8 mouse cellular contexts compared by ENCODE assay signal in the genomic region with DNA sequence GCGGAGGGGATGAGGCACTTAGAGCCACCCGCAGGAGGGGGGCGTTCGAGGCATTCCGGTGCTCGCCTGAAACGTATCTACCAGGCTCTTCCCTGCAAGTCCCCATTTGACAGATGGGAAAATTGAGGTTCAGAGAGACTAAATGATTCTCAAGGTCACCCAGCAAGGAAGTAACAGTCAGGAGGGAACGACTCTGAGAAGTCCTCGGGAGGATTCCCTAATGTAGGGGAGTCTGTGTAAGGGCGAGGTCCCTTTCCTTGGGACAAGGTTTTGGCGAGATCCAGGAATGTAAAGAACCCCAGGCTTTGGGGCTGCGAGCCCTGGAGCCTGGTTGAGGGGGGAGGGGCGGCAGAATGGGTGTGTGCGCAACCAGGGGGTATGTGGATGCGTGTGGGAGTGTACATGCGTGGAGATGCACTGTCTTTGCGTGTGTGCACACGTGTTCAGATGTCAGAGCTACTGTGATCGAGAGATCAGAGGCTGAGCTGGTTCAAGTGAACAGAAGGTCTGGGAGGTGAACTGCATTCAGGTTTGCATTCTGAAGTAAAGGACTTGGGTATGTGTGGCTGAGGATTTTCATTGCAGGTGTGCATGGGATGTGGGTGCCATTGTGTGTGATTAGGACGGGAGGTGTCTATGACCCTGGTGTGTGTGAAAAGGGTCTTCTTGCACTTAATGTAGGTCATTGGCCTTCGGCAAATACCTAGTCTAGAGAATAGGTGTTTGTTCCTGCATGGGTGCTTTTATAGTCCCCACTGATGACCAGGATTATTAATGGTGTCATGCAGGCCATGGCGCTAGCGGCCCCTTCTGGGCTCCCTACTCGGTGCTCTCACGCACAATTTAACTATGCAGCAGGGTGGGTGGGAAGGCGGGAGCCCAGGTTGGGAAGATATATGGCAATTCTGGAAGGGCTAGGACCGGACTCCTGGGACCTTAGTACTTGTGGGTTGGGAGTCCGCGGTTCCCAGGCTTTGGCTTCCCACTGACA. TPM values are rescaled to one million over a fixed set of nuclear protein-coding genes. Genes with fewer than 3 reads are reported as not detected.
A peak's percentile ranks its signal among the peaks of the same experiment; 100 is the strongest.
DNase-seq lines count a peak whose midpoint lies in the region; ATAC-seq and TF ChIP-seq lines count a peak whose summit lies in the region.

No protein-coding gene starts in this region.

- H3K4me2 ChIP-seq in forebrain, embryonic 14.5 days (ENCODE audit: low read length) = peak overlapping the region; percentile 99
- H3K4me2 ChIP-seq in kidney, postnatal 0 days (ENCODE audit: low read length) = peak overlapping the region; percentile 91
- peak overlapping the region; percentile 97 for H3K4me2 ChIP-seq in midbrain, embryonic 15.5 days

- H3K27ac ChIP-seq in forebrain, embryonic 14.5 days (ENCODE audit: low read depth, low read length) = peak overlapping the region; percentile 21; the same call in 1 of the 2 replicates
- H3K27ac ChIP-seq in kidney, postnatal 0 days = peak overlapping the region; percentile 75; the same call in 1 of the 2 replicates
- H3K27ac ChIP-seq in midbrain, embryonic 15.5 days = no peak overlapping the region

- peak; percentile 30 to 43 for DNase-seq in cerebellum, adult 18-20 months
- no peak for DNase-seq in cerebellum, postnatal 4 days (ENCODE audit: low spot score in 2 of 2)
- peak; percentile 86 for DNase-seq in CD4-positive, CD25-positive, alpha-beta regulatory T cell, adult 2 months (ENCODE audit: low read depth, low spot score)
- no peak for DNase-seq in forebrain, embryonic 14.5 days (ENCODE audit: low spot score)
- DNase-seq in kidney, postnatal 0 days (ENCODE audit: low spot score) = no peak
- DNase-seq in cerebellum, postnatal 36 days = no peak

- peaks cover 17% of the 10 kb centered on the region for H3K4me1 ChIP-seq in forebrain, embryonic 14.5 days (ENCODE audit: control insufficient read depth, insufficient read depth, low read length)
- peaks cover 32% of the 10 kb centered on the region for H3K4me1 ChIP-seq in kidney, postnatal 0 days (replicated peaks; ENCODE audit: insufficient read depth, low read length)
- H3K4me1 ChIP-seq in midbrain, embryonic 15.5 days = peaks cover 34% of the 10 kb centered on the region

- ATAC-seq in forebrain, embryonic 14.5 days = no peak
- ATAC-seq in kidney, postnatal 0 days (replicated peaks; ENCODE audit: low FRiP score, low read depth) = peak; percentile 12; the same call in 1 of the 2 replicates
- ATAC-seq in midbrain, embryonic 15.5 days (replicated peaks) = 0 out of 2 replicates have a peak, but pooled peaks have one; percentile 25
- ATAC-seq in granulocyte monocyte progenitor cell, adult 5-6 weeks (replicated peaks; ENCODE audit: poor library complexity, severe bottlenecking) = no peak

- H3K4me3 ChIP-seq in forebrain, embryonic 14.5 days (ENCODE audit: low read depth, low read length) = peak overlapping the region; percentile 64
- H3K4me3 ChIP-seq in kidney, postnatal 0 days (replicated peaks; ENCODE audit: low read depth, low read length) = peak overlapping the region; percentile 52
- H3K4me3 ChIP-seq in midbrain, embryonic 15.5 days = peak overlapping the region; percentile 56

- H3K36me3 ChIP-seq in forebrain, embryonic 14.5 days (ENCODE audit: control insufficient read depth, insufficient read depth, low read length) = no peaks in the 10 kb centered on the region
- no peaks in the 10 kb centered on the region for H3K36me3 ChIP-seq in kidney, postnatal 0 days (ENCODE audit: insufficient read depth, low read length)
- H3K36me3 ChIP-seq in midbrain, embryonic 15.5 days (replicated peaks) = no peaks in the 10 kb centered on the region

- 3% methylated on average over 29 of the region's 29 CpGs for WGBS in forebrain, embryonic 14.5 days
- 2% methylated on average over 29 of the region's 29 CpGs for WGBS in kidney, postnatal 0 days
- WGBS in midbrain, embryonic 15.5 days = 4% methylated on average over 29 of the region's 29 CpGs

- TF ChIP-seq CTCF in kidney, postnatal 0 days (IDR thresholded peaks at IDR 0.05; ENCODE audit: low read depth) = peak; percentile 38; the same call in 1 of the 2 replicates

- H3K9me3 ChIP-seq in forebrain, embryonic 14.5 days (replicated peaks; ENCODE audit: control insufficient read depth, low read length) = no peaks in the 10 kb centered on the region
- no peaks in the 10 kb centered on the region for H3K9me3 ChIP-seq in kidney, postnatal 0 days (replicated peaks; ENCODE audit: low read length)
- H3K9me3 ChIP-seq in midbrain, embryonic 15.5 days = no peaks in the 10 kb centered on the region

- peaks cover 17% of the 10 kb centered on the region; the same call in 1 of the 2 replicates for H3K27me3 ChIP-seq in forebrain, embryonic 14.5 days (replicated peaks; ENCODE audit: control insufficient read depth, insufficient read depth, low read length)
- no peaks in the 10 kb centered on the region for H3K27me3 ChIP-seq in kidney, postnatal 0 days (ENCODE audit: insufficient read depth, low read length)
- H3K27me3 ChIP-seq in midbrain, embryonic 15.5 days (replicated peaks) = 0 out of 2 replicates have a peak, but pooled peaks cover 3% of the 10 kb centered on the region

- H3K9ac ChIP-seq in forebrain, embryonic 14.5 days (ENCODE audit: low read length) = peak overlapping the region; percentile 75
- H3K9ac ChIP-seq in kidney, postnatal 0 days (ENCODE audit: low read depth, low read length) = peak overlapping the region; percentile 67
- peak overlapping the region; percentile 68 for H3K9ac ChIP-seq in midbrain, embryonic 15.5 days

RNA-seq across cellular contexts. Expression of a gene that starts 1.3 kb away (rescaled TPM):
- 28.6 and 30.7 TPM in 2 replicates for polyA plus RNA-seq in forebrain, embryonic 14.5 days (2014; fragmentation: Nextera tagmentation; extraction: Ambion mirVana)
- 97.5 and 116 TPM in 2 replicates for polyA plus RNA-seq in kidney, postnatal 0 days (2015; fragmentation: Nextera tagmentation; extraction: Ambion mirVana)
- polyA plus RNA-seq in midbrain, embryonic 15.5 days (2015; fragmentation: Nextera tagmentation; extraction: Ambion mirVana) = 73.1 and 93.6 TPM in 2 replicates
- total RNA-seq in granulocyte monocyte progenitor cell, adult 5-6 weeks (2014; fragmentation: Nextera tagmentation) = 279 and 345 TPM in 2 replicates
- 308 and 310 TPM in 2 replicates for total RNA-seq in granulocyte monocyte progenitor cell, adult 5-6 weeks (2017)

RNA-seq across cellular contexts. Expression of a gene that starts 16.2 kb away (rescaled TPM):
- polyA plus RNA-seq in forebrain, embryonic 14.5 days (2014; fragmentation: Nextera tagmentation; extraction: Ambion mirVana) = 1.3 and 3.0 TPM in 2 replicates
- polyA plus RNA-seq in kidney, postnatal 0 days (2015; fragmentation: Nextera tagmentation; extraction: Ambion mirVana) = 24.5 and 25.8 TPM in 2 replicates
- 5.9 and 9.5 TPM in 2 replicates for polyA plus RNA-seq in midbrain, embryonic 15.5 days (2015; fragmentation: Nextera tagmentation; extraction: Ambion mirVana)
- 0.92 and 6.9 TPM in 2 replicates for total RNA-seq in granulocyte monocyte progenitor cell, adult 5-6 weeks (2014; fragmentation: Nextera tagmentation)
- total RNA-seq in granulocyte monocyte progenitor cell, adult 5-6 weeks (2017) = 0.41 TPM in 1 of 2 replicates, not detected in the other

RNA-seq across cellular contexts. Expression of a gene that starts 18.1 kb away (rescaled TPM):
- polyA plus RNA-seq in forebrain, embryonic 14.5 days (2014; fragmentation: Nextera tagmentation; extraction: Ambion mirVana) = 39.5 and 41.7 TPM in 2 replicates
- 5.9 and 6.7 TPM in 2 replicates for polyA plus RNA-seq in kidney, postnatal 0 days (2015; fragmentation: Nextera tagmentation; extraction: Ambion mirVana)
- polyA plus RNA-seq in midbrain, embryonic 15.5 days (2015; fragmentation: Nextera tagmentation; extraction: Ambion mirVana) = 44.6 and 44.9 TPM in 2 replicates
- total RNA-seq in granulocyte monocyte progenitor cell, adult 5-6 weeks (2014; fragmentation: Nextera tagmentation) = not detected in 2 replicates
- total RNA-seq in granulocyte monocyte progenitor cell, adult 5-6 weeks (2017) = not detected in 2 replicates

RNA-seq across cellular contexts. Expression of a gene that starts 36.9 kb away (rescaled TPM):
- 90.4 and 115 TPM in 2 replicates for polyA plus RNA-seq in forebrain, embryonic 14.5 days (2014; fragmentation: Nextera tagmentation; extraction: Ambion mirVana)
- 91.1 and 97.2 TPM in 2 replicates for polyA plus RNA-seq in kidney, postnatal 0 days (2015; fragmentation: Nextera tagmentation; extraction: Ambion mirVana)
- 112 and 119 TPM in 2 replicates for polyA plus RNA-seq in midbrain, embryonic 15.5 days (2015; fragmentation: Nextera tagmentation; extraction: Ambion mirVana)
- total RNA-seq in granulocyte monocyte progenitor cell, adult 5-6 weeks (2014; fragmentation: Nextera tagmentation) = 286 and 301 TPM in 2 replicates
- 187 and 209 TPM in 2 replicates for total RNA-seq in granulocyte monocyte progenitor cell, adult 5-6 weeks (2017)

RNA-seq across cellular contexts. Expression of a gene that starts 59.5 kb away (rescaled TPM):
- 6.2 and 11.2 TPM in 2 replicates for polyA plus RNA-seq in forebrain, embryonic 14.5 days (2014; fragmentation: Nextera tagmentation; extraction: Ambion mirVana)
- polyA plus RNA-seq in kidney, postnatal 0 days (2015; fragmentation: Nextera tagmentation; extraction: Ambion mirVana) = 12.2 and 13.5 TPM in 2 replicates
- 20.0 and 21.7 TPM in 2 replicates for polyA plus RNA-seq in midbrain, embryonic 15.5 days (2015; fragmentation: Nextera tagmentation; extraction: Ambion mirVana)
- 50.7 and 54.7 TPM in 2 replicates for total RNA-seq in granulocyte monocyte progenitor cell, adult 5-6 weeks (2014; fragmentation: Nextera tagmentation)
- total RNA-seq in granulocyte monocyte progenitor cell, adult 5-6 weeks (2017) = 26.1 and 30.6 TPM in 2 replicates

Comparison
In these comparisons a context has a peak if more than half of its experiments do, and no peak if none do; other contexts are left out.
1. DNase-seq: peak in cerebellum, adult 18-20 months (2 of 2) and CD4-positive, CD25-positive, alpha-beta regulatory T cell, adult 2 months (single experiment); none in cerebellum, postnatal 4 days (0 of 2), forebrain, embryonic 14.5 days (single experiment), kidney, postnatal 0 days (single experiment) and cerebellum, postnatal 36 days (0 of 2).
2. ATAC-seq: peak in kidney, postnatal 0 days (single experiment) and midbrain, embryonic 15.5 days (single experiment); none in forebrain, embryonic 14.5 days (single experiment) and granulocyte monocyte progenitor cell, adult 5-6 weeks (single experiment).
3. Peak in every context shown above with its lines, with median percentiles within 50 percentile points of each other: H3K4me2 ChIP-seq, H3K4me3 ChIP-seq and H3K9ac ChIP-seq.